ENCODE assay signal across 24 mouse cellular contexts in the genomic region with DNA sequence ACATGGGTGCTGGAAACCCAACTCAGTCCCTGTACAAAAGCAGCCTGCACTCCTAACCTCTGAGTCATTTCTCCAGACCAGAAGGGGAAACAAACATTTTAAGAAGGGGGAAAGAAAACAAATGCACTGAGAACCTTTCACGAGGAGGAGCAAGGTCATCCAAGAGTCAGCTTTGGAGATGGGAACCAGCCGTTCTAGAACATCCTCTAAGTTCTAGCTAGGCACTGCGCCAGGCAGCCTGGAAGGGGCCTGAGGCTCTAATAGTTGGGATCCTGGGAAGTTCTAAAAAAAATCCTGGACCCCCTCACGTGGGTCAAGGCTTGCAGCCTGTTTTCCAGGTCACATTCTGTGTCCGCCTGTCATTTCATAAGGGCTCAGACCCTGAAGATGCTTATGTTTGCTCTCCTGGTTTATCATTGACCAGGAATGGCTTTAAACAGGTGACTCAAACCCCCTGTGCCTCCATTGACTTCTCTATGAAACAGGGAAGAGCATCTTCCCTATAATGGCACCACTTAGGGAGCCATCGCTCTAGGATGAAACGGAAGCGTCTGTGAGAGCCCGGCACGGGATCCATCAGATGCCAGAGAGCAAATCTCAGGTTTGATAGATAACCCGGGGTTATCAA. TPM values are rescaled to one million over a fixed set of nuclear protein-coding genes. Genes with fewer than 3 reads are reported as not detected.
DNase-seq lines count a peak whose midpoint lies in the region; ATAC-seq and TF ChIP-seq lines count a peak whose summit lies in the region.
"Had no signal": no experiment of that assay in that cellular context is flagged by ENCODE, and none has a peak within 500 bp of the region (broad histone marks: within the 10 kb centered on the region; RNA-seq: fewer than 3 reads in every experiment).

No protein-coding gene starts in this region.

- no peaks in the 10 kb centered on the region for H3K27me3 ChIP-seq in kidney, embryonic 16.5 days (ENCODE audit: insufficient read depth, low read length)
- no peaks in the 10 kb centered on the region for H3K27me3 ChIP-seq in intestine, embryonic 15.5 days (replicated peaks)
- H3K27me3 ChIP-seq in liver, postnatal 0 days (ENCODE audit: insufficient read depth, low read length), result no peaks in the 10 kb centered on the region
- no peaks in the 10 kb centered on the region for H3K27me3 ChIP-seq in hindbrain, embryonic 16.5 days (replicated peaks; ENCODE audit: control insufficient read depth, insufficient read depth, low read length)
- H3K27me3 ChIP-seq: embryonic facial prominence, embryonic 12.5 days; forebrain, embryonic 13.5 days had no signal

- no peaks in the 10 kb centered on the region for H3K9me3 ChIP-seq in kidney, embryonic 16.5 days (ENCODE audit: low read length)
- no peaks in the 10 kb centered on the region for H3K9me3 ChIP-seq in intestine, embryonic 15.5 days
- H3K9me3 ChIP-seq in liver, postnatal 0 days (ENCODE audit: low read length), result no peaks in the 10 kb centered on the region
- H3K9me3 ChIP-seq in hindbrain, embryonic 16.5 days (ENCODE audit: control insufficient read depth, low read length), result no peaks in the 10 kb centered on the region
- H3K9me3 ChIP-seq: embryonic facial prominence, embryonic 12.5 days; forebrain, embryonic 13.5 days had no signal

- H3K27ac ChIP-seq in kidney, embryonic 16.5 days (ENCODE audit: low read length), result no peak overlapping the region
- H3K27ac ChIP-seq in intestine, embryonic 15.5 days, result peak overlapping the region; percentile 72
- 0 out of 2 replicates have a peak overlapping the region, but pooled peaks have one; percentile 5 for H3K27ac ChIP-seq in liver, postnatal 0 days (ENCODE audit: low read depth)
- H3K27ac ChIP-seq in hindbrain, embryonic 16.5 days (ENCODE audit: low read depth, low read length), result no peak overlapping the region
- H3K27ac ChIP-seq: embryonic facial prominence, embryonic 12.5 days; forebrain, embryonic 13.5 days; left cerebral cortex, adult 2 months; midbrain, embryonic 10.5 days had no signal

- no peak overlapping the region for H3K4me2 ChIP-seq in kidney, embryonic 16.5 days (replicated peaks; ENCODE audit: low read depth, low read length)
- peak overlapping the region; percentile 39 for H3K4me2 ChIP-seq in intestine, embryonic 15.5 days (replicated peaks)
- no peak overlapping the region for H3K4me2 ChIP-seq in liver, postnatal 0 days (ENCODE audit: low read depth, low read length)
- H3K4me2 ChIP-seq in hindbrain, embryonic 16.5 days (ENCODE audit: low read length), result no peak overlapping the region
- H3K4me2 ChIP-seq: embryonic facial prominence, embryonic 12.5 days; forebrain, embryonic 13.5 days had no signal

- WGBS in kidney, embryonic 16.5 days, result 83% methylated on average over 11 of the region's 11 CpGs
- WGBS in intestine, embryonic 15.5 days, result 56% methylated on average over 11 of the region's 11 CpGs
- WGBS in liver, postnatal 0 days (ENCODE audit: insufficient replicate concordance), result 62% methylated on average over 11 of the region's 11 CpGs
- WGBS in hindbrain, embryonic 16.5 days, result 90% methylated on average over 11 of the region's 11 CpGs

- H3K4me3 ChIP-seq in kidney, embryonic 16.5 days (ENCODE audit: low read length), result no peak overlapping the region
- H3K4me3 ChIP-seq in intestine, embryonic 15.5 days (replicated peaks), result no peak overlapping the region
- H3K4me3 ChIP-seq in liver, postnatal 0 days (ENCODE audit: low read depth, low read length), result no peak overlapping the region
- H3K4me3 ChIP-seq in hindbrain, embryonic 16.5 days (ENCODE audit: low read length), result no peak overlapping the region
- H3K4me3 ChIP-seq: embryonic facial prominence, embryonic 12.5 days; erythroblast, embryonic 14.5 days; forebrain, embryonic 13.5 days; left cerebral cortex, adult 2 months; midbrain, embryonic 10.5 days had no signal

- ATAC-seq in kidney, embryonic 16.5 days (ENCODE audit: low FRiP score, low TSS enrichment), result no peak
- ATAC-seq in intestine, embryonic 15.5 days, result peak; percentile 82
- peak; percentile 81 for ATAC-seq in liver, postnatal 0 days
- ATAC-seq in hindbrain, embryonic 16.5 days, result no peak
- ATAC-seq: activated CD4-positive, CD25-positive, alpha-beta regulatory T cell, adult 4 months; CD4-positive, CD25-positive, alpha-beta regulatory T cell, adult 4 months; forebrain, embryonic 13.5 days had no signal

- peak; percentile 18 for DNase-seq in kidney, adult 11 months
- peak; percentile 55 to 60 for DNase-seq in kidney, postnatal 4 days
- DNase-seq in liver, postnatal 0 days, result no peak
- DNase-seq in spleen, postnatal 4 days (ENCODE audit: low spot score in 2 of 2), result no peak
- DNase-seq in MN1 (ENCODE audit: low spot score), result no peak
- DNase-seq: adrenal gland, postnatal 10 days; gastrocnemius, postnatal 25 days; left cerebral cortex, postnatal 4 days; lung, adult 2 months; lung, postnatal 4 days; thymus, postnatal 4 days had no signal

- no peak for TF ChIP-seq EP300 in liver, postnatal 0 days (IDR thresholded peaks at IDR 0.05; ENCODE audit: low read depth)

- H3K9ac ChIP-seq in kidney, embryonic 16.5 days (replicated peaks; ENCODE audit: low read length), result no peak overlapping the region
- no peak overlapping the region for H3K9ac ChIP-seq in intestine, embryonic 15.5 days
- H3K9ac ChIP-seq in liver, postnatal 0 days (replicated peaks), result no peak overlapping the region
- no peak overlapping the region for H3K9ac ChIP-seq in hindbrain, embryonic 16.5 days (ENCODE audit: low read depth, low read length)
- H3K9ac ChIP-seq: embryonic facial prominence, embryonic 12.5 days; forebrain, embryonic 13.5 days had no signal

- H3K36me3 ChIP-seq in kidney, embryonic 16.5 days (ENCODE audit: insufficient read depth, low read length), result no peaks in the 10 kb centered on the region
- H3K36me3 ChIP-seq in intestine, embryonic 15.5 days, result no peaks in the 10 kb centered on the region
- no peaks in the 10 kb centered on the region for H3K36me3 ChIP-seq in liver, postnatal 0 days (replicated peaks; ENCODE audit: insufficient read depth, low read length)
- H3K36me3 ChIP-seq in hindbrain, embryonic 16.5 days (ENCODE audit: control insufficient read depth, insufficient read depth, low read length), result no peaks in the 10 kb centered on the region
- H3K36me3 ChIP-seq: embryonic facial prominence, embryonic 12.5 days; midbrain, embryonic 10.5 days had no signal

- no peak for TF ChIP-seq CTCF in liver, postnatal 0 days (IDR thresholded peaks at IDR 0.05; ENCODE audit: low read depth)

- H3K4me1 ChIP-seq in kidney, embryonic 16.5 days (ENCODE audit: insufficient read depth, low read length), result no peaks in the 10 kb centered on the region; the same call in 1 of the 2 replicates
- no peaks in the 10 kb centered on the region for H3K4me1 ChIP-seq in intestine, embryonic 15.5 days (replicated peaks)
- peaks cover 12% of the 10 kb centered on the region for H3K4me1 ChIP-seq in liver, postnatal 0 days (ENCODE audit: insufficient read depth)
- no peaks in the 10 kb centered on the region for H3K4me1 ChIP-seq in hindbrain, embryonic 16.5 days (ENCODE audit: control insufficient read depth, insufficient read depth, low read depth, low read length)
- H3K4me1 ChIP-seq: forebrain, embryonic 13.5 days; midbrain, embryonic 10.5 days had no signal

RNA-seq across cellular contexts. Expression of gene Hcar2, which starts 11.3 kb away (rescaled TPM):
- not detected in 2 replicates for polyA plus RNA-seq in kidney, embryonic 16.5 days (2015; fragmentation: Nextera tagmentation; extraction: Ambion mirVana)
- 0.09 TPM in 1 of 2 replicates, not detected in the other for polyA plus RNA-seq in intestine, embryonic 15.5 days (2015; fragmentation: Nextera tagmentation; extraction: Ambion mirVana)
- polyA plus RNA-seq in liver, postnatal 0 days (2015; fragmentation: Nextera tagmentation; extraction: Ambion mirVana), result 0.15 and 0.22 TPM in 2 replicates
- polyA plus RNA-seq in hindbrain, embryonic 16.5 days (2015; fragmentation: Nextera tagmentation; extraction: Ambion mirVana), result not detected in 2 replicates
- polyA plus RNA-seq: activated CD4-positive, CD25-positive, alpha-beta regulatory T cell, adult 4 months; erythroblast, embryonic 14.5 days; forebrain, embryonic 13.5 days; heart, embryonic 16.5 days; hindbrain, embryonic 11.5 days; midbrain, embryonic 10.5 days; midbrain, postnatal 0 days had no signal

RNA-seq across cellular contexts. Expression of gene Hcar1, which starts 25.8 kb away (rescaled TPM):
- 3.0 and 3.2 TPM in 2 replicates for polyA plus RNA-seq in kidney, embryonic 16.5 days (2015; fragmentation: Nextera tagmentation; extraction: Ambion mirVana)
- polyA plus RNA-seq in intestine, embryonic 15.5 days (2015; fragmentation: Nextera tagmentation; extraction: Ambion mirVana), result 2.3 and 2.8 TPM in 2 replicates
- 0.11 and 0.14 TPM in 2 replicates for polyA plus RNA-seq in liver, postnatal 0 days (2015; fragmentation: Nextera tagmentation; extraction: Ambion mirVana)
- polyA plus RNA-seq in hindbrain, embryonic 16.5 days (2015; fragmentation: Nextera tagmentation; extraction: Ambion mirVana), result 0.91 and 0.94 TPM in 2 replicates
- polyA plus RNA-seq: activated CD4-positive, CD25-positive, alpha-beta regulatory T cell, adult 4 months; CD4-positive, CD25-positive, alpha-beta regulatory T cell, adult 4 months; erythroblast, embryonic 14.5 days; midbrain, embryonic 10.5 days had no signal

RNA-seq across cellular contexts. Expression of gene Denr, which starts 53.0 kb away (rescaled TPM):
- 107 and 124 TPM in 2 replicates for polyA plus RNA-seq in kidney, embryonic 16.5 days (2015; fragmentation: Nextera tagmentation; extraction: Ambion mirVana)
- 117 and 146 TPM in 2 replicates for polyA plus RNA-seq in intestine, embryonic 15.5 days (2015; fragmentation: Nextera tagmentation; extraction: Ambion mirVana)
- 54.1 and 61.1 TPM in 2 replicates for polyA plus RNA-seq in liver, postnatal 0 days (2015; fragmentation: Nextera tagmentation; extraction: Ambion mirVana)
- polyA plus RNA-seq in hindbrain, embryonic 16.5 days (2015; fragmentation: Nextera tagmentation; extraction: Ambion mirVana), result 105 and 112 TPM in 2 replicates

Comparison
In these comparisons a context has a peak if more than half of its experiments do, and no peak if none do; other contexts are left out.
1. DNase-seq: peak in kidney, adult 11 months (single experiment) and kidney, postnatal 4 days (2 of 2); none in liver, postnatal 0 days (single experiment), spleen, postnatal 4 days (0 of 2) and MN1 (single experiment).
2. ATAC-seq: peak in intestine, embryonic 15.5 days (single experiment) and liver, postnatal 0 days (single experiment); none in kidney, embryonic 16.5 days (single experiment) and hindbrain, embryonic 16.5 days (single experiment).
3. H3K27ac ChIP-seq: peak in intestine, embryonic 15.5 days (single experiment) and liver, postnatal 0 days (single experiment); none in kidney, embryonic 16.5 days (single experiment) and hindbrain, embryonic 16.5 days (single experiment).